Comparison of ENCODE assay signal across 21 mouse cellular contexts in genomic region chr19:30010520-30011296, GRCm38 (mm10). TPM values are rescaled to one million over a fixed set of nuclear protein-coding genes. Genes with fewer than 3 reads are reported as not detected.
DNase-seq lines count a peak whose midpoint lies in the region; ATAC-seq and TF ChIP-seq lines count a peak whose summit lies in the region.
"Had no signal": no experiment of that assay in that cellular context is flagged by ENCODE, and none has a peak within 500 bp of the region (broad histone marks: within the 10 kb centered on the region; RNA-seq: fewer than 3 reads in every experiment).

No protein-coding gene starts in this region.

- H3K9ac ChIP-seq in liver, adult 2 months (ENCODE audit: low read depth, low read length): no peak overlapping the region
- no peak overlapping the region for H3K9ac ChIP-seq in liver, embryonic 12.5 days
- H3K9ac ChIP-seq: hindbrain, embryonic 12.5 days; midbrain, embryonic 12.5 days had no signal

- WGBS in liver, adult 2 months: 35% methylated on average over 13 of the region's 13 CpGs
- 49% methylated on average over 13 of the region's 13 CpGs for WGBS in liver, embryonic 12.5 days (ENCODE audit: insufficient replicate concordance)

- H3K9me3 ChIP-seq in liver, embryonic 12.5 days (replicated peaks): no peaks in the 10 kb centered on the region
- H3K9me3 ChIP-seq: hindbrain, embryonic 12.5 days; midbrain, embryonic 12.5 days had no signal

- no peak overlapping the region for H3K4me2 ChIP-seq in liver, embryonic 12.5 days
- H3K4me2 ChIP-seq: hindbrain, embryonic 12.5 days; midbrain, embryonic 12.5 days had no signal

- peak; percentile 85 for DNase-seq in heart, adult 11 months
- no peak for DNase-seq in heart, postnatal 10 days
- peak; percentile 82 for DNase-seq in liver, adult 2 months (ENCODE audit: extremely low read depth, low read depth, low spot score)
- DNase-seq in spleen, postnatal 36 days (ENCODE audit: low spot score in 2 of 2): no peak
- DNase-seq: cerebellum, postnatal 25 days; gastrocnemius, postnatal 25 days; kidney, adult 8-10 months; layer of hippocampus, postnatal 36 days; left cerebral cortex, postnatal 4 days; lung, adult 2 months; right cerebral cortex, adult 18-20 months had no signal

- no peak for ATAC-seq in liver, embryonic 12.5 days
- ATAC-seq in granulocyte monocyte progenitor cell, adult 5-6 weeks (replicated peaks; ENCODE audit: poor library complexity, severe bottlenecking): peak; percentile 61
- peak; percentile 58 for ATAC-seq in megakaryocyte progenitor cell, adult 5-6 weeks (replicated peaks; ENCODE audit: poor library complexity)
- ATAC-seq in frontal cortex, adult (ENCODE audit: low TSS enrichment): no peak

- intact Hi-C loops in heart, postnatal 10 days (cut with DNase I): no loop called here

- no peaks in the 10 kb centered on the region for H3K36me3 ChIP-seq in liver, adult 2 months (ENCODE audit: control insufficient read depth, insufficient read depth, low read length)
- no peaks in the 10 kb centered on the region for H3K36me3 ChIP-seq in liver, embryonic 12.5 days
- H3K36me3 ChIP-seq: hindbrain, embryonic 12.5 days; midbrain, embryonic 12.5 days had no signal

- H3K4me1 ChIP-seq in liver, adult 2 months (ENCODE audit: control insufficient read depth, insufficient read depth, low read length): 0 out of 2 replicates have a peak, but pooled peaks cover 3% of the 10 kb centered on the region
- H3K4me1 ChIP-seq in liver, embryonic 12.5 days: peaks cover 5% of the 10 kb centered on the region; the same call in 1 of the 2 replicates
- H3K4me1 ChIP-seq: hindbrain, embryonic 12.5 days had no signal

- H3K27ac ChIP-seq in liver, adult 2 months (replicated peaks; ENCODE audit: insufficient read depth, low read depth, low read length): peak overlapping the region; percentile 46; the same call in 1 of the 2 replicates
- no peak overlapping the region for H3K27ac ChIP-seq in liver, embryonic 12.5 days
- H3K27ac ChIP-seq: hindbrain, embryonic 12.5 days; midbrain, embryonic 12.5 days had no signal

- H3K27me3 ChIP-seq in liver, adult 2 months (ENCODE audit: control insufficient read depth, insufficient read depth, low read length): no peaks in the 10 kb centered on the region
- peaks cover 20% of the 10 kb centered on the region; the same call in 1 of the 2 replicates for H3K27me3 ChIP-seq in liver, embryonic 12.5 days (replicated peaks)
- H3K27me3 ChIP-seq: CH12.LX; hindbrain, embryonic 12.5 days; midbrain, embryonic 12.5 days had no signal

- no peaks in the 10 kb centered on the region for H3K79me2 ChIP-seq in liver, adult 2 months (ENCODE audit: control insufficient read depth, insufficient read depth, low read length)

- no peak for TF ChIP-seq POLR2A in liver, adult 2 months (IDR thresholded peaks at IDR 0.05; ENCODE audit: extremely low read depth, insufficient read depth, low read length)

- H3K4me3 ChIP-seq in liver, adult 2 months (ENCODE audit: insufficient read depth, low read depth, low read length): no peak overlapping the region
- H3K4me3 ChIP-seq in liver, embryonic 12.5 days: no peak overlapping the region
- H3K4me3 ChIP-seq: hindbrain, embryonic 12.5 days; midbrain, embryonic 12.5 days had no signal

- TF ChIP-seq CTCF in liver, adult 2 months (IDR thresholded peaks at IDR 0.05; ENCODE audit: low read depth, low read length): no peak

RNA-seq across cellular contexts. Expression of gene Trpd52l3, which starts 7.1 kb away (rescaled TPM):
- total RNA-seq in heart, postnatal 10 days (2021): not detected
- not detected in 2 replicates for total RNA-seq in liver, adult 2 months (2014; rRNA removed)
- not detected in 2 replicates for polyA plus RNA-seq in liver, adult 2 months (2012; rRNA removed)
- polyA plus RNA-seq in liver, embryonic 12.5 days (2016; fragmentation: Nextera tagmentation; extraction: Ambion mirVana): not detected in 2 replicates
- not detected in 2 replicates for total RNA-seq in granulocyte monocyte progenitor cell, adult 5-6 weeks (2014; fragmentation: Nextera tagmentation)
- total RNA-seq in granulocyte monocyte progenitor cell, adult 5-6 weeks (2017): not detected in 2 replicates
- total RNA-seq in megakaryocyte progenitor cell, adult 5-6 weeks (2015): not detected in 2 replicates
- not detected in 2 replicates for total RNA-seq in megakaryocyte progenitor cell, adult 5-6 weeks (2017)
- total RNA-seq: adrenal gland, postnatal 4 days; CH12.LX; gastrocnemius, postnatal 25 days; layer of hippocampus, postnatal 36 days; left cerebral cortex, postnatal 4 days had no signal
- polyA plus RNA-seq: embryonic facial prominence, embryonic 11.5 days; forebrain, embryonic 11.5 days; hindbrain, embryonic 12.5 days; lung, adult 2 months; midbrain, embryonic 12.5 days had no signal

RNA-seq across cellular contexts. Expression of gene Uhrf2, which starts 19.6 kb away (rescaled TPM):
- total RNA-seq in heart, postnatal 10 days (2021): 10 to 100 TPM; 28.0 to 28.6 TPM
- total RNA-seq in liver, adult 2 months (2014; rRNA removed): 40.7 and 43.6 TPM in 2 replicates
- 16.4 and 21.8 TPM in 2 replicates for polyA plus RNA-seq in liver, adult 2 months (2012; rRNA removed)
- polyA plus RNA-seq in liver, embryonic 12.5 days (2016; fragmentation: Nextera tagmentation; extraction: Ambion mirVana): 49.1 and 53.1 TPM in 2 replicates
- total RNA-seq in granulocyte monocyte progenitor cell, adult 5-6 weeks (2014; fragmentation: Nextera tagmentation): 72.0 and 99.0 TPM in 2 replicates
- 53.7 and 72.7 TPM in 2 replicates for total RNA-seq in granulocyte monocyte progenitor cell, adult 5-6 weeks (2017)
- total RNA-seq in megakaryocyte progenitor cell, adult 5-6 weeks (2015): 83.9 and 91.4 TPM in 2 replicates
- 58.5 and 84.4 TPM in 2 replicates for total RNA-seq in megakaryocyte progenitor cell, adult 5-6 weeks (2017)

Comparison
In these comparisons a context has a peak if more than half of its experiments do, and no peak if none do; other contexts are left out.
1. DNase-seq: peak in heart, adult 11 months (single experiment) and liver, adult 2 months (single experiment); none in heart, postnatal 10 days (0 of 2) and spleen, postnatal 36 days (0 of 2).
2. ATAC-seq: peak in granulocyte monocyte progenitor cell, adult 5-6 weeks (single experiment) and megakaryocyte progenitor cell, adult 5-6 weeks (single experiment); none in liver, embryonic 12.5 days (single experiment) and frontal cortex, adult (single experiment).